Mouse (Mus musculus): Measurements from ENCODE around the gene Ap1g2. TPM values are rescaled to one million over a fixed set of nuclear protein-coding genes. Genes with fewer than 3 reads are reported as not detected.

The Ap1g2 gene
- polyA plus RNA-seq, 1 experiment from 2014 or later = 15.3 TPM

DNA sequence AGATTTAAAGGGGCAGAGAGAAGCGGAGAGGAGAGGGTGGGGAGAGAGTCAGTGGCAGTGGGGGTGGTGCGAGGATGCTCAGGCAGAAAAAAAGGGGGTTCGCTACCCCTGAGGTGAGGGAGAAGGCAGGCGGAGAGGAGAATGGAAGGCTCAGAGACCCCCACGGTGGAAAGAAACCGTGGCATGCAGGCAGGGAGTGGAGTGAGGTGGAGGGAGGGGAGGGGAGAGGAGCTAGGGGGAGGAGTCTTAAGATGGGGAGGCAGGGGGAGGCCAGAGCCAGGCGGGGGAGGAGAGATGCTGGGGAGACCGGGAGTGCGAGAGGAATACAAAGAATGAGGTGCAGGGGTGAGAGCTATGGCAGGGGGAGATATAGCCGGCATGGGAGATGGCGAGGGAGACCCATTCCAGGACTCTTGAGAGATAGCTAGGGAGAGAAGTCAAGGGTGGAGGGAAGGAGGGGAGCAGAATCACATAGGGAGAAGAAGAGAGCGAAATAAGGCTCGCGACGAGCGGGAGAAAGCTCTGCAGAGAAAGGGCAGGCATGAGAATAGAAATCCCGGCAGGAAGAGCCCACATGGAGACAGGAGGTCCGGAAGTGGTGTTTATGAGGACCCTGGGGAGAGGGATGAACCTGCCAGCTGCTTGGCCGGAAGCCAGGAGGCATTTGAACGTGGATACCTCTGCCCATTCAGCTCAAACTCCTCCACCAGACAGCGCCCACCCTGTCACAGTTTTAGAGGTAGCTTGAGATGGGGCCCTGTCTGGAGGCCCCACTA is 10.2 kb upstream of the Ap1g2 start, which contains the start of gene Jph4:
Jph4 (minus strand) TSS at position 511 of the 776 bp plus-strand sequence.
- peak within 1 kb of the TSS; percentile 62 for H3K4me3 ChIP-seq (ENCODE audit: low read depth, low read length)
- peak within 1 kb of the TSS; percentile 97 for H3K4me2 ChIP-seq (ENCODE audit: low read depth, low read length)
- WGBS = 6% methylated on average over 21 of the region's 21 CpGs
- ATAC-seq (ENCODE audit: low read depth) = peak; percentile 27; the same call in 1 of the 2 replicates
- peak within 1 kb of the TSS; percentile 15 for H3K27ac ChIP-seq (replicated peaks; ENCODE audit: low read depth, low read length)
- H3K9ac ChIP-seq (ENCODE audit: low read depth, low read length) = peak within 1 kb of the TSS; percentile 77
- H3K4me1 ChIP-seq (ENCODE audit: control insufficient read depth, insufficient read depth, low read length) = peaks cover 7% of the 10 kb centered on the region; the same call in 1 of the 2 replicates
- peak; percentile 60 for DNase-seq (ENCODE audit: low spot score)
- peaks cover 35% of the 10 kb centered on the region for H3K27me3 ChIP-seq (replicated peaks; ENCODE audit: control insufficient read depth, insufficient read depth, low read length)
- H3K9me3 ChIP-seq (ENCODE audit: control insufficient read depth, low read length) = no peaks in the 10 kb centered on the region
- no peaks in the 10 kb centered on the region for H3K36me3 ChIP-seq (ENCODE audit: control insufficient read depth, insufficient read depth, low read length)

DNA sequence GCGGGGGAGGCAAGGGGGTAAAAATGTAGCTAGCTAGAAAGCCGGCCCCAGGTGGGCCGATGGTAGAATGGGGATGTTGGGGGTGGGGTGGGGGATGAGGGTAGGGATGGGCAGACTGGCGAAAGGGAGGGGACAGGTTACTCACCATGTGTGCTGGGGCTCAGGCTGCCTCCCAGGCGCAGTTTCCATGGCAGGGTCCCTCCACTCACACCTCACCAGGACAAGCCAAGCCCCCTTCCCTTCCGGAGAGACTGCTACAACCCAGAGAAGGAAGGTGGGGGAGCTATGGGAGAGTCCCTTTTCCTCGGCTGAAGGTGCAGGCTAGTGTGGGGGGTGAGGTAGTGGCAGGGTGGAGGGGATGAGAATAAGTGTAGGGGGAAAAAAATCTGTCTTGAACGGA is 9.5 kb upstream of the Ap1g2 start:
- DNase-seq (ENCODE audit: low spot score) (no peak), ATAC-seq (ENCODE audit: low read depth) (no peak)
- Histone ChIP-seq H3K27me3 (replicated peaks; ENCODE audit: control insufficient read depth, insufficient read depth, low read length) (peaks cover 35% of the 10 kb centered on the region), H3K9me3 (ENCODE audit: control insufficient read depth, low read length) (no peaks in the 10 kb centered on the region), H3K4me3 (ENCODE audit: low read depth, low read length) (peak overlapping the region; percentile 62), H3K36me3 (ENCODE audit: control insufficient read depth, insufficient read depth, low read length) (no peaks in the 10 kb centered on the region), H3K27ac (replicated peaks; ENCODE audit: low read depth, low read length) (no peak overlapping the region), H3K9ac (ENCODE audit: low read depth, low read length) (peak overlapping the region; percentile 77; the same call in 1 of the 2 replicates), H3K4me1 (ENCODE audit: control insufficient read depth, insufficient read depth, low read length) (peaks cover 7% of the 10 kb centered on the region; the same call in 1 of the 2 replicates), H3K4me2 (ENCODE audit: low read depth, low read length) (peak overlapping the region; percentile 97)
- 0% methylated on average over 8 of the region's 8 CpGs for WGBS

DNA sequence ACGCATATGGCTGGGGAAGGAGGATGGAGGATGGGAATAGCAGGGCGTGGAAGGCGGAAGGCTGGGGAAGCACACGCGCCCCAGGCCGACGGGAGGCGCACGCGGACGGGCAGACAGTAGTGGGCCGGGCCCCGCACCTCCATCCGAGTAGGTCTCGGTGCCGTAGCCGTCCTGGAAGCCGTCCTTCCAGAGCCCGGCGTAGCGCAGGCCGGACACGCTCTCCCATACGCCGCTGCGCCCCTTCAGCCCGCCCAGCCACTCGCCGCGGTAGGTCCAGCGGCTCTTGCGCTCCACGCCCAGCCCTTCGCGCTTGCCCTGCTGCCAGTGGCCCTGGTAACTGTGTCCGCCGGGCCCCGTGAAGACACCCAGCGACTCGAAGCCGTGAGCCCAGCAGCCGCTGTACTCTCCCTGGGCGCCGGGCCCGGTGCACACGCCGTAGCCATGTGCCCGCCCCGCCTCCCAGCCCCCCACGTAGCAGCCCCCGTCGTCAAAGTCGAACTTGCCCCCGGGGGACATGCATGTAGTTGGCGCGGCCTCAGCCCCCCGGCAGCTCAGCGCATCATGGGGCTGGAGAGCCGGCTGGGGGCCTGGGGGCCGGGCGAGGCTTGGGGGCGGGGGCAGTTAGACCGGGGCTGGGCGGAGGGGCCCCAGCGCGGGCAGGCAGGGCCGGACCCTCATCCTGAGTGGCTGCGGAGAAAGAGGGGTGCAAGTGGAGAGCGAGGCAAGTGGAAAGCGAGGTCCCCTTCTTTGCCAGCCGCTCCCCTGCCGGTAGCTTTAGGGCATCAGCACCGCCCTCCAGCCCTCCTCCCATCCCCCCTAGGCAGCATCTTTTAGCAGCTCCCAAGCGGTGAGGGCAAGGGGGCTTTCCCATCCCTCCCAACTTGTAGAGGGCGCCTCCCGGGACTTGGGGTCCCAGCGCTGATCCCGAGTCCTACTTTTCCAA is 8.6 kb upstream of the Ap1g2 start:
- H3K4me1 ChIP-seq (ENCODE audit: control insufficient read depth, insufficient read depth, low read length) = peaks cover 7% of the 10 kb centered on the region; the same call in 1 of the 2 replicates
- H3K4me3 ChIP-seq (ENCODE audit: low read depth, low read length) = peak overlapping the region; percentile 62
- peaks cover 35% of the 10 kb centered on the region for H3K27me3 ChIP-seq (replicated peaks; ENCODE audit: control insufficient read depth, insufficient read depth, low read length)
- WGBS = under 1% methylated on average over 46 of the region's 78 CpGs
- H3K9me3 ChIP-seq (ENCODE audit: control insufficient read depth, low read length) = no peaks in the 10 kb centered on the region
- ATAC-seq (ENCODE audit: low read depth) (peak; percentile 61), DNase-seq (ENCODE audit: low spot score) (peak; percentile 56)
- H3K9ac ChIP-seq (ENCODE audit: low read depth, low read length) = peak overlapping the region; percentile 77
- peak overlapping the region; percentile 97 for H3K4me2 ChIP-seq (ENCODE audit: low read depth, low read length)
- H3K27ac ChIP-seq (replicated peaks; ENCODE audit: low read depth, low read length) = peak overlapping the region; percentile 29
- H3K36me3 ChIP-seq (ENCODE audit: control insufficient read depth, insufficient read depth, low read length) = no peaks in the 10 kb centered on the region

DNA sequence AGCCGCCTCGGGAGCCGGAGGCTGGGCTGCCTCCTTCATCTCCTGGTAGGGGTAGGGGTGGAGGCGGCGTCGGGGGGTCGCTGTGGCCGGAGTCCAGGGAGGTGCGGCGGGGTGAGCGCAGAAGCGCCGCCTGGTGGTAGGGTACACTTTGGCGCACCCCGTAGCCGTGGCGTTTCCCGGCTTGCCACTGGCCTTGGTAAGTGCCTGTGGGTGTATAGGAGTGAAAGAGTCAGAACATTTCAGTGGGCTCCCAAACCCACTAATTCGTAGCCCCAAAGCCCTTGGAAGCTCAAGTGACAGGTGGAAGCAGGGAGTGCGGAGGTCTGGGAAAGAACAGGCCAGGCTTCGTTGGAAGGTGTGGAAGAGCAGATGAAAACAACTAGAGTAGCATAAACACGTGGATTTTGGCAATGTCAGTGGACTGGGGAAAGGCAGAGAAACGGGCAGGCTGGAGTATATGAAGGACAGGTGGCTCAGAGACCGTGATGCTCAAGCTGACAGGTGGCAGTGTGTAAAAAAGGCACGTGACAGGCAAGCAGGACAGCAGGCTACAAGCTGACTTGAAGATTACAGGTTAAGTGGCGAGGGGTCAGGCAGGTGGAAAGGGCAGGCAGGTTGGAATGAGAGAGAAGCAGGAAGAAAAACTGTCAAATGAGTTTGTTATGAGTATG is 7.7 kb upstream of the Ap1g2 start:
- Histone ChIP-seq H3K4me1 (ENCODE audit: control insufficient read depth, insufficient read depth, low read length) (peaks cover 12% of the 10 kb centered on the region), H3K27me3 (replicated peaks; ENCODE audit: control insufficient read depth, insufficient read depth, low read length) (peaks cover 35% of the 10 kb centered on the region), H3K9ac (ENCODE audit: low read depth, low read length) (peak overlapping the region; percentile 77), H3K4me2 (ENCODE audit: low read depth, low read length) (peak overlapping the region; percentile 97), H3K27ac (replicated peaks; ENCODE audit: low read depth, low read length) (no peak overlapping the region), H3K9me3 (ENCODE audit: control insufficient read depth, low read length) (no peaks in the 10 kb centered on the region), H3K36me3 (ENCODE audit: control insufficient read depth, insufficient read depth, low read length) (no peaks in the 10 kb centered on the region), H3K4me3 (ENCODE audit: low read depth, low read length) (peak overlapping the region; percentile 62)
- 17% methylated on average over 13 of the region's 26 CpGs for WGBS
- DNase-seq (ENCODE audit: low spot score) (no peak), ATAC-seq (ENCODE audit: low read depth) (no peak)

DNA sequence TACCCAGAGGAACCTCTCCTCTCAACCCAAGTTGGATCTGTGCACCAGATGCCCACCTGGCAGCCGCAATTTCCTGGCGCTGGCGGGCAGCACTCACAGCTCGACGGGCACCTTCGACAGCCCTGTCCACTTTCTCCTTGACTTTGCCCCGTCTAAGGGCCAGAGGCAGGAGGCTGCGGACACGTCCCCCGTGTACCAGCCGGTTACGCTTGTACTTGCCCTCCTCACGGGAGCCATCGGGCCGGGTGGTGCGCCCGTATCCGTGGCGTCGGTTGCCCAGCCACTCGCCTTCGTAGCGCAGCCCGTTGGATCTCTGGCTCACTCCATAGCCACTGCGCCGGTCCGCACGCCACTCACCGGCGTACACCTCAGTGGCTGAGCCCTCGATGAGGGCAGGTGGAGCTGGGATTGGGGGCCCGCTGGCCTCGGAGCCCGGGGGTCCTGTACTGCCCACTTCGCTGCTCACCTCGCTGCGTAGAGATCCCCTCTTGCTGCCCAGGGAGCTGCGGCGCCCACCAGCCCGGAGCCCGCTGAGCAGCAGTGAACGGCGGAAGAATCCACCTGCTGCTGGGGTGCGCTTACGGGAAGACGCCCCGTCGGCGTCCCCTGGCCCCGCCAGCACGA is 7.1 kb upstream of the Ap1g2 start:
- DNase-seq (ENCODE audit: low spot score) (no peak), ATAC-seq (ENCODE audit: low read depth) (no peak)
- no peak overlapping the region for H3K9ac ChIP-seq (ENCODE audit: low read depth, low read length)
- peak overlapping the region; percentile 97; the same call in 1 of the 2 replicates for H3K4me2 ChIP-seq (ENCODE audit: low read depth, low read length)
- peaks cover 15% of the 10 kb centered on the region for H3K4me1 ChIP-seq (ENCODE audit: control insufficient read depth, insufficient read depth, low read length)
- no peak overlapping the region for H3K4me3 ChIP-seq (ENCODE audit: low read depth, low read length)
- no peaks in the 10 kb centered on the region for H3K9me3 ChIP-seq (ENCODE audit: control insufficient read depth, low read length)
- no peak overlapping the region for H3K27ac ChIP-seq (replicated peaks; ENCODE audit: low read depth, low read length)
- H3K27me3 ChIP-seq (replicated peaks; ENCODE audit: control insufficient read depth, insufficient read depth, low read length) = peaks cover 35% of the 10 kb centered on the region
- no peaks in the 10 kb centered on the region for H3K36me3 ChIP-seq (ENCODE audit: control insufficient read depth, insufficient read depth, low read length)
- WGBS = 86% methylated on average over 36 of the region's 51 CpGs

DNA sequence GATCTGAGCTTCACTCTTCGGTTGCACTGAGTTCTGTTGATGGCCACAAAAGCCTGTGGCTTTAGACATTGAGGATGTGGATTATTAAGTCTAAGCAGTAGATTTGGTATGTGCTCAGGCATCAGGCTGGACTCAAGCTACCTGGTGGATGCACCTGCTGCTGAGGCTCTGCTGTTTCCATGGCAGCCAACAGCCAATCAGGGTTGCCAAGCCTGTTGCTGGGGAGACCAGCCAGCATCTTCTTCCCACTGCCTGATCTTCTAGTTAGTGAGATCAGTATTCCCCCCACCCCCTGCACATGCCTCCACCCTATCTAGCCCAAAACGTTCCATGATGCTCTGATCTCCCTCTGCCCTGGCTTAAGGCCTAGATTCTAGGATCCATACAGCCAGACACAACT is 5.3 kb upstream of the Ap1g2 start:
- no peak overlapping the region for H3K27ac ChIP-seq (replicated peaks; ENCODE audit: low read depth, low read length)
- H3K36me3 ChIP-seq (ENCODE audit: control insufficient read depth, insufficient read depth, low read length) = no peaks in the 10 kb centered on the region
- H3K9ac ChIP-seq (ENCODE audit: low read depth, low read length) = no peak overlapping the region
- DNase-seq (ENCODE audit: low spot score) = no peak
- no peak overlapping the region for H3K4me2 ChIP-seq (ENCODE audit: low read depth, low read length)
- peaks cover 15% of the 10 kb centered on the region for H3K4me1 ChIP-seq (ENCODE audit: control insufficient read depth, insufficient read depth, low read length)
- no peak for ATAC-seq (ENCODE audit: low read depth)
- H3K9me3 ChIP-seq (ENCODE audit: control insufficient read depth, low read length) = no peaks in the 10 kb centered on the region
- H3K27me3 ChIP-seq (replicated peaks; ENCODE audit: control insufficient read depth, insufficient read depth, low read length) = peaks cover 35% of the 10 kb centered on the region
- H3K4me3 ChIP-seq (ENCODE audit: low read depth, low read length) = no peak overlapping the region
- 86% methylated on average over 2 of the region's 2 CpGs for WGBS

DNA sequence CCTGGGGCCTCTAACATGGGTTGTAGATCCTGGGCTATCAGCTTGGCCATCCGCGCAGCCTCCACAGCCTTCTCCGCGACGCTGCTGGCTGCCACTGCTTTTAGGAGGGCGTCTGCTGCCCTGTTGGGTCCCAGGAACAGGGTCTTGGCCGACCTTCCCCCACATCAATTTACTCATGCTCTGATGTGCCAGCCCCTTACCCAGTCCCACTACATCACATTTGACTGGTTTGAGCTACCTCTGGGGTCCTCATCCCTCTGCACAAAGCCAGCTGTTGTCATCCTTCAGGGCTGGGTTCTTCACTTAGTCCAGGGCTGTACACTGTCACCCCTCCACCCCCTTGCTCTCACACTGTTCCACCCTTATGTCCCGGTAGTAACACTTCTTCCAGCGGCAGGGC is 3.7 kb upstream of the Ap1g2 start:
- no peak overlapping the region for H3K9ac ChIP-seq (ENCODE audit: low read depth, low read length)
- H3K4me2 ChIP-seq (ENCODE audit: low read depth, low read length) = no peak overlapping the region
- no peaks in the 10 kb centered on the region for H3K9me3 ChIP-seq (ENCODE audit: control insufficient read depth, low read length)
- no peak for ATAC-seq (ENCODE audit: low read depth)
- DNase-seq (ENCODE audit: low spot score) = no peak
- H3K27ac ChIP-seq (replicated peaks; ENCODE audit: low read depth, low read length) = no peak overlapping the region
- 33% methylated on average over 9 of the region's 9 CpGs for WGBS
- H3K27me3 ChIP-seq (replicated peaks; ENCODE audit: control insufficient read depth, insufficient read depth, low read length) = peaks cover 24% of the 10 kb centered on the region
- H3K4me1 ChIP-seq (ENCODE audit: control insufficient read depth, insufficient read depth, low read length) = peaks cover 26% of the 10 kb centered on the region
- no peaks in the 10 kb centered on the region for H3K36me3 ChIP-seq (ENCODE audit: control insufficient read depth, insufficient read depth, low read length)
- no peak overlapping the region for H3K4me3 ChIP-seq (ENCODE audit: low read depth, low read length)
